Mouse (Mus musculus) lung, postnatal 0 days (tissue): ENCODE measurements around the gene Egfem1.

Source experiments
- CTCF ChIP-seq: IDR thresholded peaks from 2 replicates; pipeline ENCODE4 v1.5.1; 2016; ENCODE audit warnings: antibody characterized with exemption, mild to moderate bottlenecking
- EP300 ChIP-seq: IDR thresholded peaks from 2 replicates; pipeline ENCODE4 v1.6.1; 2016; ENCODE audit warnings: antibody characterized with exemption, mild to moderate bottlenecking, control low read depth

GRCm38 (mm10) chr3:29448829-29449406, 367.1 kb downstream of the Egfem1 start:
- TF ChIP-seq CTCF (no peak), EP300 (no peak)
